Mouse (Mus musculus) liver, embryonic 15.5 days (tissue): ENCODE results near the gene Jmjd4. TPM values are rescaled to one million over a fixed set of nuclear protein-coding genes. Genes with fewer than 3 reads are reported as not detected.

ENCODE experiments used
- ATAC-seq: fragments of 200-750 bp; cut with Nextera tagmentation; 2 replicates; pipeline ENCODE4 v1.8.0; 2017; ENCODE audit warnings: moderate number of reproducible peaks, mild to moderate bottlenecking, moderate library complexity; ENCODE audit not compliant: insufficient read depth
- H3K27ac ChIP-seq: fragments of 300-500 bp; sonication (generic); replicated peaks from 2 replicates; pipeline ENCODE4 v1.5.1; 2015; ENCODE audit warnings: mild to moderate bottlenecking, inconsistent platforms
- H3K27me3 ChIP-seq: fragments of 300-500 bp; sonication (generic); 2 replicates; pipeline ENCODE4 v1.6.1; 2015; ENCODE audit warnings: mild to moderate bottlenecking, inconsistent platforms
- H3K36me3 ChIP-seq: fragments of 300-500 bp; sonication (generic); replicated peaks from 2 replicates; pipeline ENCODE4 v1.6.1; 2015; ENCODE audit warnings: moderate library complexity, mild to moderate bottlenecking, inconsistent platforms
- H3K4me1 ChIP-seq: fragments of 300-500 bp; sonication (generic); replicated peaks from 2 replicates; pipeline ENCODE4 v1.6.1; 2015; ENCODE audit warnings: inconsistent platforms
- H3K4me2 ChIP-seq: fragments of 300-500 bp; sonication (generic); 2 replicates; pipeline ENCODE4 v1.6.1; 2015; ENCODE audit warnings: moderate library complexity, mild to moderate bottlenecking, inconsistent platforms
- H3K4me3 ChIP-seq: fragments of 300-500 bp; sonication (generic); replicated peaks from 2 replicates; pipeline ENCODE4 v1.5.1; 2015; ENCODE audit warnings: mild to moderate bottlenecking, inconsistent platforms
- H3K9ac ChIP-seq: fragments of 300-500 bp; sonication (generic); 2 replicates; pipeline ENCODE4 v1.6.1; 2015; ENCODE audit warnings: moderate library complexity, mild to moderate bottlenecking, inconsistent platforms
- H3K9me3 ChIP-seq: fragments of 300-500 bp; sonication (generic); replicated peaks from 2 replicates; pipeline ENCODE4 v1.6.1; 2016; ENCODE audit warnings: inconsistent platforms
- WGBS: fragments of 180-500 bp; shearing (Covaris S2); methylation state at CpG from one replicate; pipeline ENCODE4 v1.1.7; 2015; ENCODE audit warnings: mixed read lengths; ENCODE audit not compliant: insufficient replicate concordance; 5-methylcytosine and 5-hydroxymethylcytosine counted together
- polyA plus RNA-seq: library from polyadenylated mRNA; unstranded; fragments of >200 nt; fragmentation: Nextera tagmentation; extraction: Ambion mirVana; gene quantifications from 2 replicates; pipeline ENCODE4 v1.2.1, GENCODE M21; 2015

Gene Jmjd4
- polyA plus RNA-seq, 1 experiment from 2014 or later: 3.9 TPM

GRCm38 (mm10) chr11:59471413-59472325 is 21.8 kb downstream of the Jmjd4 start:
- Histone ChIP-seq H3K36me3 (no peaks in the 10 kb centered on the region), H3K9ac (peak overlapping the region; percentile 65), H3K27ac (peak overlapping the region; percentile 72), H3K9me3 (no peaks in the 10 kb centered on the region), H3K4me1 (peaks cover 14% of the 10 kb centered on the region), H3K27me3 (peaks cover 23% of the 10 kb centered on the region), H3K4me3 (peak overlapping the region; percentile 70), H3K4me2 (peak overlapping the region; percentile 94)
- WGBS: 8% methylated on average over 37 of the region's 37 CpGs
- peak; percentile 72 for ATAC-seq

GRCm38 (mm10) chr11:59472326-59472677 is 22.5 kb downstream of the Jmjd4 start, which contains the start of gene Zfp867:
Zfp867 (minus strand) TSS chr11:59472474.
- H3K4me1 ChIP-seq: peaks cover 14% of the 10 kb centered on the region
- H3K36me3 ChIP-seq: no peaks in the 10 kb centered on the region
- H3K4me3 ChIP-seq: peak within 1 kb of the TSS; percentile 70
- H3K4me2 ChIP-seq: peak within 1 kb of the TSS; percentile 94
- H3K9me3 ChIP-seq: no peaks in the 10 kb centered on the region
- peak within 1 kb of the TSS; percentile 72 for H3K27ac ChIP-seq
- peak within 1 kb of the TSS; percentile 65 for H3K9ac ChIP-seq
- under 1% methylated on average over 19 of the region's 19 CpGs for WGBS
- peaks cover 26% of the 10 kb centered on the region for H3K27me3 ChIP-seq
- ATAC-seq: peak; percentile 77

- H3K4me2 ChIP-seq: no peak overlapping the region
- no peak for ATAC-seq
- 47% methylated on average over 6 of the region's 6 CpGs for WGBS
Observed at GRCm38 (mm10) chr11:59477240-59477639, 27.4 kb downstream of the Jmjd4 start.

GRCm38 (mm10) chr11:59483212-59483611 is 33.4 kb downstream of the Jmjd4 start:
- H3K4me1 ChIP-seq: no peaks in the 10 kb centered on the region
- H3K9ac ChIP-seq: no peak overlapping the region
- H3K4me2 ChIP-seq: no peak overlapping the region
- no peaks in the 10 kb centered on the region for H3K27me3 ChIP-seq
- H3K36me3 ChIP-seq: peaks cover 16% of the 10 kb centered on the region
- no peak overlapping the region for H3K4me3 ChIP-seq
- 6% methylated on average over 2 of the region's 2 CpGs for WGBS
- H3K27ac ChIP-seq: no peak overlapping the region
- no peaks in the 10 kb centered on the region for H3K9me3 ChIP-seq
- no peak for ATAC-seq

More at GRCm38 (mm10) chr11:59477240-59477639, 27.4 kb downstream of the Jmjd4 start:
- Histone ChIP-seq H3K9ac (no peak overlapping the region), H3K4me3 (no peak overlapping the region), H3K27me3 (peaks cover 28% of the 10 kb centered on the region), H3K4me1 (peaks cover 3% of the 10 kb centered on the region), H3K27ac (no peak overlapping the region), H3K36me3 (no peaks in the 10 kb centered on the region), H3K9me3 (no peaks in the 10 kb centered on the region)

- no peaks in the 10 kb centered on the region for H3K27me3 ChIP-seq
- no peak overlapping the region for H3K9ac ChIP-seq
- H3K4me2 ChIP-seq: no peak overlapping the region
- H3K9me3 ChIP-seq: no peaks in the 10 kb centered on the region
- no peak for ATAC-seq
- WGBS: 53% methylated on average over 2 of the region's 2 CpGs
- H3K36me3 ChIP-seq: peaks cover 23% of the 10 kb centered on the region
- H3K27ac ChIP-seq: no peak overlapping the region
- H3K4me3 ChIP-seq: no peak overlapping the region
- H3K4me1 ChIP-seq: no peaks in the 10 kb centered on the region
Observed at GRCm38 (mm10) chr11:59485641-59486040, 35.8 kb downstream of the Jmjd4 start.

GRCm38 (mm10) chr11:59486222-59486621 is 36.4 kb downstream of the Jmjd4 start:
- ATAC-seq: no peak
- no peak overlapping the region for H3K4me3 ChIP-seq
- H3K9me3 ChIP-seq: no peaks in the 10 kb centered on the region
- no peak overlapping the region for H3K27ac ChIP-seq
- no peaks in the 10 kb centered on the region for H3K4me1 ChIP-seq
- WGBS: 65% methylated on average over 8 of the region's 8 CpGs
- H3K9ac ChIP-seq: no peak overlapping the region
- H3K4me2 ChIP-seq: no peak overlapping the region
- H3K36me3 ChIP-seq: peaks cover 27% of the 10 kb centered on the region
- H3K27me3 ChIP-seq: no peaks in the 10 kb centered on the region

- Histone ChIP-seq H3K4me2 (no peak overlapping the region), H3K4me1 (no peaks in the 10 kb centered on the region), H3K9me3 (no peaks in the 10 kb centered on the region), H3K9ac (no peak overlapping the region), H3K36me3 (peaks cover 73% of the 10 kb centered on the region), H3K27me3 (no peaks in the 10 kb centered on the region), H3K4me3 (no peak overlapping the region), H3K27ac (no peak overlapping the region)
- no peak for ATAC-seq
- WGBS: 51% methylated on average over 6 of the region's 6 CpGs
Observed at GRCm38 (mm10) chr11:59496672-59497310, 46.9 kb downstream of the Jmjd4 start.

- H3K4me1 ChIP-seq: no peaks in the 10 kb centered on the region
- no peaks in the 10 kb centered on the region for H3K27me3 ChIP-seq
- no peak overlapping the region for H3K4me2 ChIP-seq
- 71% methylated on average over 7 of the region's 7 CpGs for WGBS
- no peak for ATAC-seq
- H3K36me3 ChIP-seq: peaks cover 73% of the 10 kb centered on the region
- H3K27ac ChIP-seq: no peak overlapping the region
- H3K9me3 ChIP-seq: no peaks in the 10 kb centered on the region
- no peak overlapping the region for H3K4me3 ChIP-seq
- no peak overlapping the region for H3K9ac ChIP-seq
Observed at GRCm38 (mm10) chr11:59497747-59498146, 47.9 kb downstream of the Jmjd4 start.

GRCm38 (mm10) chr11:59501978-59502700 is 52.3 kb downstream of the Jmjd4 start:
- no peak overlapping the region for H3K4me2 ChIP-seq
- no peaks in the 10 kb centered on the region for H3K9me3 ChIP-seq
- peaks cover 64% of the 10 kb centered on the region for H3K36me3 ChIP-seq
- H3K27me3 ChIP-seq: peaks cover 20% of the 10 kb centered on the region
- H3K27ac ChIP-seq: 0 out of 2 replicates have a peak overlapping the region, but pooled peaks have one; percentile 2
- no peak overlapping the region for H3K9ac ChIP-seq
- WGBS: 65% methylated on average over 5 of the region's 5 CpGs
- H3K4me3 ChIP-seq: no peak overlapping the region
- ATAC-seq: no peak
- H3K4me1 ChIP-seq: peaks cover 18% of the 10 kb centered on the region

GRCm38 (mm10) chr11:59505351-59505838 is 55.5 kb downstream of the Jmjd4 start:
- H3K4me2 ChIP-seq: peak overlapping the region; percentile 78

More at GRCm38 (mm10) chr11:59505351-59505838, 55.5 kb downstream of the Jmjd4 start:
- Histone ChIP-seq H3K9ac (peak overlapping the region; percentile 68), H3K36me3 (peaks cover 33% of the 10 kb centered on the region), H3K27ac (peak overlapping the region; percentile 78), H3K27me3 (peaks cover 27% of the 10 kb centered on the region), H3K4me3 (peak overlapping the region; percentile 68), H3K4me1 (peaks cover 18% of the 10 kb centered on the region), H3K9me3 (no peaks in the 10 kb centered on the region)
- peak; percentile 36 for ATAC-seq
- under 1% methylated on average over 21 of the region's 21 CpGs for WGBS
